Mouse (Mus musculus): ENCODE measurements at regions not wholly inside any gene's neighbourhood (a gene's known extent, or its start where the extent isn't known, plus 50 kb on each side); places are given as distances from the start of the nearest gene placed in this dataset.

GRCm38 (mm10) chr15:25502513-25502912, 88.9 kb upstream of the Basp1 start:
- H3K36me3 ChIP-seq (ENCODE audit: control insufficient read depth, insufficient read depth, low read length), result no peaks in the 10 kb centered on the region
- no peaks in the 10 kb centered on the region for H3K4me1 ChIP-seq (ENCODE audit: control insufficient read depth, insufficient read depth, low read length)
- no peak overlapping the region for H3K27ac ChIP-seq (ENCODE audit: control insufficient read depth, insufficient read depth, low read depth, low read length)
- H3K4me3 ChIP-seq (ENCODE audit: control insufficient read depth, low read depth, low read length), result no peak overlapping the region
- no peak for TF ChIP-seq POLR2A (IDR thresholded peaks at IDR 0.05; ENCODE audit: control insufficient read depth, low read depth, low read length)
- no peak for TF ChIP-seq CTCF (IDR thresholded peaks at IDR 0.05; ENCODE audit: control insufficient read depth, insufficient read depth, insufficient replicate concordance, low read depth, low read length)
- no peaks in the 10 kb centered on the region for H3K27me3 ChIP-seq (ENCODE audit: control insufficient read depth, insufficient read depth, low read length)

GRCm38 (mm10) chr15:25503104-25503503, 89.5 kb upstream of the Basp1 start:
- Histone ChIP-seq H3K4me1 (ENCODE audit: control insufficient read depth, insufficient read depth, low read length) (no peaks in the 10 kb centered on the region), H3K27ac (ENCODE audit: control insufficient read depth, insufficient read depth, low read depth, low read length) (no peak overlapping the region), H3K4me3 (ENCODE audit: control insufficient read depth, low read depth, low read length) (no peak overlapping the region), H3K36me3 (ENCODE audit: control insufficient read depth, insufficient read depth, low read length) (no peaks in the 10 kb centered on the region), H3K27me3 (ENCODE audit: control insufficient read depth, insufficient read depth, low read length) (no peaks in the 10 kb centered on the region)
- no peak; the same call in 1 of the 2 replicates for TF ChIP-seq CTCF (IDR thresholded peaks at IDR 0.05; ENCODE audit: control insufficient read depth, insufficient read depth, insufficient replicate concordance, low read depth, low read length)
- no peak for TF ChIP-seq POLR2A (IDR thresholded peaks at IDR 0.05; ENCODE audit: control insufficient read depth, low read depth, low read length)

GRCm38 (mm10) chr15:25509139-25509538, 95.6 kb upstream of the Basp1 start:
- H3K27ac ChIP-seq (ENCODE audit: control insufficient read depth, insufficient read depth, low read depth, low read length), result no peak overlapping the region

GRCm38 (mm10) chr15:25509584-25509983, 96.0 kb upstream of the Basp1 start:
- TF ChIP-seq CTCF (IDR thresholded peaks at IDR 0.05; ENCODE audit: control insufficient read depth, insufficient read depth, insufficient replicate concordance, low read depth, low read length) (no peak), POLR2A (IDR thresholded peaks at IDR 0.05; ENCODE audit: control insufficient read depth, low read depth, low read length) (no peak)
- Histone ChIP-seq H3K27ac (ENCODE audit: control insufficient read depth, insufficient read depth, low read depth, low read length) (no peak overlapping the region), H3K27me3 (ENCODE audit: control insufficient read depth, insufficient read depth, low read length) (no peaks in the 10 kb centered on the region), H3K4me1 (ENCODE audit: control insufficient read depth, insufficient read depth, low read length) (no peaks in the 10 kb centered on the region), H3K36me3 (ENCODE audit: control insufficient read depth, insufficient read depth, low read length) (no peaks in the 10 kb centered on the region), H3K4me3 (ENCODE audit: control insufficient read depth, low read depth, low read length) (no peak overlapping the region)

More at GRCm38 (mm10) chr15:25509139-25509538, 95.6 kb upstream of the Basp1 start:
- no peak for TF ChIP-seq POLR2A (IDR thresholded peaks at IDR 0.05; ENCODE audit: control insufficient read depth, low read depth, low read length)
- TF ChIP-seq CTCF (IDR thresholded peaks at IDR 0.05; ENCODE audit: control insufficient read depth, insufficient read depth, insufficient replicate concordance, low read depth, low read length), result no peak
- H3K4me1 ChIP-seq (ENCODE audit: control insufficient read depth, insufficient read depth, low read length), result no peaks in the 10 kb centered on the region
- H3K27me3 ChIP-seq (ENCODE audit: control insufficient read depth, insufficient read depth, low read length), result no peaks in the 10 kb centered on the region
- no peak overlapping the region for H3K4me3 ChIP-seq (ENCODE audit: control insufficient read depth, low read depth, low read length)
- no peaks in the 10 kb centered on the region for H3K36me3 ChIP-seq (ENCODE audit: control insufficient read depth, insufficient read depth, low read length)

GRCm38 (mm10) chr15:25510060-25510492, 96.5 kb upstream of the Basp1 start:
- no peak overlapping the region for H3K27ac ChIP-seq (ENCODE audit: control insufficient read depth, insufficient read depth, low read depth, low read length)

GRCm38 (mm10) chr15:25518025-25518928, 104.0 kb upstream of the Myo10 start:
- H3K4me3 ChIP-seq (ENCODE audit: control insufficient read depth, low read depth, low read length), result no peak overlapping the region
- TF ChIP-seq POLR2A (IDR thresholded peaks at IDR 0.05; ENCODE audit: control insufficient read depth, low read depth, low read length) (no peak), CTCF (IDR thresholded peaks at IDR 0.05; ENCODE audit: control insufficient read depth, insufficient read depth, insufficient replicate concordance, low read depth, low read length) (no peak)
- H3K27ac ChIP-seq (ENCODE audit: control insufficient read depth, insufficient read depth, low read depth, low read length), result no peak overlapping the region
- H3K4me1 ChIP-seq (ENCODE audit: control insufficient read depth, insufficient read depth, low read length), result no peaks in the 10 kb centered on the region
- H3K27me3 ChIP-seq (ENCODE audit: control insufficient read depth, insufficient read depth, low read length), result no peaks in the 10 kb centered on the region
- no peaks in the 10 kb centered on the region for H3K36me3 ChIP-seq (ENCODE audit: control insufficient read depth, insufficient read depth, low read length)

More at GRCm38 (mm10) chr15:25510060-25510492, 96.5 kb upstream of the Basp1 start:
- TF ChIP-seq POLR2A (IDR thresholded peaks at IDR 0.05; ENCODE audit: control insufficient read depth, low read depth, low read length) (no peak), CTCF (IDR thresholded peaks at IDR 0.05; ENCODE audit: control insufficient read depth, insufficient read depth, insufficient replicate concordance, low read depth, low read length) (no peak)
- no peaks in the 10 kb centered on the region for H3K36me3 ChIP-seq (ENCODE audit: control insufficient read depth, insufficient read depth, low read length)
- no peaks in the 10 kb centered on the region for H3K4me1 ChIP-seq (ENCODE audit: control insufficient read depth, insufficient read depth, low read length)
- H3K27me3 ChIP-seq (ENCODE audit: control insufficient read depth, insufficient read depth, low read length), result no peaks in the 10 kb centered on the region
- no peak overlapping the region for H3K4me3 ChIP-seq (ENCODE audit: control insufficient read depth, low read depth, low read length)

- Histone ChIP-seq H3K4me3 (ENCODE audit: control insufficient read depth, low read depth, low read length) (no peak overlapping the region), H3K27ac (ENCODE audit: control insufficient read depth, insufficient read depth, low read depth, low read length) (no peak overlapping the region), H3K4me1 (ENCODE audit: control insufficient read depth, insufficient read depth, low read length) (no peaks in the 10 kb centered on the region), H3K27me3 (ENCODE audit: control insufficient read depth, insufficient read depth, low read length) (no peaks in the 10 kb centered on the region), H3K36me3 (ENCODE audit: control insufficient read depth, insufficient read depth, low read length) (no peaks in the 10 kb centered on the region)
- no peak for TF ChIP-seq POLR2A (IDR thresholded peaks at IDR 0.05; ENCODE audit: control insufficient read depth, low read depth, low read length)
- TF ChIP-seq CTCF (IDR thresholded peaks at IDR 0.05; ENCODE audit: control insufficient read depth, insufficient read depth, insufficient replicate concordance, low read depth, low read length), result no peak
Measured at GRCm38 (mm10) chr15:25524189-25524588, 98.1 kb upstream of the Myo10 start.
